In the genomic region with DNA sequence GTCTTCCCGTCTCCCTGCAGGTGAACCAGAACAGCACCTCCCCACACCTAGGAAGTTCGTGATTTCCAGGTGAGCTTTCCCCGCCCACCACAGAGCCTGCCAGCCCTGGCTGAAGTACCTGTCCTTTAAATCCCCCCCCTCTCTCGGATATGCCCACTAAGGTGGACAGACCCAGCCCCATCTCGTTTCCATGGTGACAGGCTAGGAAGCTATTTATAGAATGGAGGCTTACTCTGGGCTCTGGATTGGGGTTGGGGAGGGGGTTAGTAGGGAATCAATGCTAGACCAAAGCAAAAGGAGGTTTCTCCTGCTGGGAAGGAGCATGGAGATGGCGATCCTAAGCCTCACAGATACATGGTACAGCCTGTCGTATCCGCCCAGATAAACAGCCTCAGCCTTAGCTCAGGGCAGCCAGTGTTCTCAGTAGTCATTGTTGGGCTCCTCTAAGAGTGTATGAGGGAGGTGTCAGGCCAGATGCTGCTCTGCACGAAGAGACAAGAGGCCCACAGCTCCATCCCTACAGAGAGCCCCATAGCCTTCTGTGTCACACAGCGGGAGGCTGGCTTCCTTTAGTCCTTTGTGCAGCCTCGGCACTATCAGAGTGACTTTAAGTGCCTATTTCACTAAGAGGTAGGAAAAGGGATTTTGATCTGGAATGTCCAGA, we compare ENCODE assay signal across 23 mouse cellular contexts. TPM values are rescaled to one million over a fixed set of nuclear protein-coding genes. Genes with fewer than 3 reads are reported as not detected.
DNase-seq lines count a peak whose midpoint lies in the region; ATAC-seq and TF ChIP-seq lines count a peak whose summit lies in the region.
"Had no signal": no experiment of that assay in that cellular context is flagged by ENCODE, and none has a peak within 500 bp of the region (broad histone marks: within the 10 kb centered on the region; RNA-seq: fewer than 3 reads in every experiment).

No protein-coding gene starts in this region.

- no peak overlapping the region for H3K4me3 ChIP-seq in left cerebral cortex, adult 2 months
- H3K4me3 ChIP-seq in forebrain, postnatal 0 days (ENCODE audit: low read depth, low read length), result no peak overlapping the region
- H3K4me3 ChIP-seq: embryonic facial prominence, embryonic 15.5 days; heart, embryonic 15.5 days; megakaryocyte, embryonic 14.5 days; neural tube, embryonic 15.5 days had no signal

- peaks cover 39% of the 10 kb centered on the region for H3K36me3 ChIP-seq in forebrain, postnatal 0 days (ENCODE audit: insufficient read depth)

- peak; percentile 73; the same call in 1 of the 2 replicates for ATAC-seq in frontal cortex, adult (ENCODE audit: low TSS enrichment)
- peak; percentile 72 for ATAC-seq in forebrain, postnatal 0 days
- ATAC-seq: CD4-positive, CD25-positive, alpha-beta regulatory T cell, adult 4 months; intestine, embryonic 16.5 days had no signal

- no peak for TF ChIP-seq CTCF in left cerebral cortex, adult 2 months (IDR thresholded peaks at IDR 0.05)
- TF ChIP-seq CTCF in forebrain, postnatal 0 days (IDR thresholded peaks at IDR 0.05; ENCODE audit: low read depth), result no peak

- 51% methylated on average over 11 of the region's 11 CpGs for WGBS in forebrain, postnatal 0 days

- no peak overlapping the region for H3K4me2 ChIP-seq in forebrain, postnatal 0 days (ENCODE audit: low read depth)
- H3K4me2 ChIP-seq: embryonic facial prominence, embryonic 15.5 days; heart, embryonic 15.5 days; neural tube, embryonic 15.5 days had no signal

- no peaks in the 10 kb centered on the region for H3K27me3 ChIP-seq in forebrain, postnatal 0 days (ENCODE audit: insufficient read depth, low read length)
- H3K27me3 ChIP-seq: embryonic facial prominence, embryonic 15.5 days; heart, embryonic 15.5 days; megakaryocyte, embryonic 14.5 days; neural tube, embryonic 15.5 days had no signal

- no peak for DNase-seq in frontal cortex, postnatal 14 days (ENCODE audit: low spot score in 2 of 2)
- no peak for DNase-seq in left cerebral cortex, adult 2 months (ENCODE audit: extremely low spot score in 1 of 2, low spot score in 2 of 2)
- no peak for DNase-seq in left cerebral cortex, postnatal 10 days (ENCODE audit: extremely low spot score in 1 of 2, low spot score in 2 of 2)
- peak; percentile 35 for DNase-seq in forebrain, postnatal 0 days
- no peak for DNase-seq in lung, postnatal 36 days
- DNase-seq in cerebellum, postnatal 14 days, result no peak
- DNase-seq: adrenal gland, postnatal 25 days; cerebellum, adult 18-20 months; cerebellum, postnatal 36 days; gastrocnemius, postnatal 10 days; heart, adult 18-20 months; heart, postnatal 4 days; left cerebral cortex, postnatal 4 days; liver; lung, postnatal 14 days; thymus, postnatal 14 days had no signal

- no peaks in the 10 kb centered on the region for H3K4me1 ChIP-seq in forebrain, postnatal 0 days (ENCODE audit: insufficient read depth)
- H3K4me1 ChIP-seq: embryonic facial prominence, embryonic 15.5 days; neural tube, embryonic 15.5 days had no signal

- intact Hi-C loops in left cerebral cortex, adult 2 months (cut with DNase I), result no loop called here
- intact Hi-C loops in left cerebral cortex, postnatal 10 days (cut with DNase I), result no loop called here

- no peak overlapping the region for H3K9ac ChIP-seq in forebrain, postnatal 0 days
- H3K9ac ChIP-seq: embryonic facial prominence, embryonic 15.5 days; heart, embryonic 15.5 days; neural tube, embryonic 15.5 days had no signal

- peak overlapping the region; percentile 69 for H3K27ac ChIP-seq in left cerebral cortex, adult 2 months
- peak overlapping the region; percentile 45; the same call in 1 of the 2 replicates for H3K27ac ChIP-seq in forebrain, postnatal 0 days (ENCODE audit: low read depth, low read length)
- H3K27ac ChIP-seq: embryonic facial prominence, embryonic 15.5 days; heart, embryonic 15.5 days; neural tube, embryonic 15.5 days had no signal

- H3K9me3 ChIP-seq in forebrain, postnatal 0 days (ENCODE audit: low read length), result no peaks in the 10 kb centered on the region
- H3K9me3 ChIP-seq: embryonic facial prominence, embryonic 15.5 days; heart, embryonic 15.5 days; megakaryocyte, embryonic 14.5 days; neural tube, embryonic 15.5 days had no signal

RNA-seq across cellular contexts. Expression of a gene that starts 12.8 kb away (rescaled TPM):
- 10 to 100 TPM; 43.0 to 45.0 TPM for total RNA-seq in left cerebral cortex, adult 2 months (2021)
- 10 to 100 TPM; 33.0 to 34.9 TPM for total RNA-seq in left cerebral cortex, postnatal 10 days (2021)
- 15.6 and 20.8 TPM in 2 replicates for total RNA-seq in forebrain, postnatal 0 days (2014; rRNA removed)
- polyA plus RNA-seq in forebrain, postnatal 0 days (2015; fragmentation: Nextera tagmentation; extraction: Ambion mirVana), result 20.5 and 26.9 TPM in 2 replicates

RNA-seq across cellular contexts. Expression of a gene that starts 29.5 kb away (rescaled TPM):
- 10 to 100 TPM; 23.1 to 29.9 TPM for total RNA-seq in left cerebral cortex, adult 2 months (2021)
- 10 to 100 TPM; 27.9 to 30.0 TPM for total RNA-seq in left cerebral cortex, postnatal 10 days (2021)
- 61.5 and 67.9 TPM in 2 replicates for total RNA-seq in forebrain, postnatal 0 days (2014; rRNA removed)
- 51.1 and 52.2 TPM in 2 replicates for polyA plus RNA-seq in forebrain, postnatal 0 days (2015; fragmentation: Nextera tagmentation; extraction: Ambion mirVana)

RNA-seq across cellular contexts. Expression of a gene that starts 29.5 kb away (rescaled TPM):
- total RNA-seq in left cerebral cortex, adult 2 months (2021), result 10 to 100 TPM; 26.9 to 38.3 TPM
- 10 to 100 TPM; 18.8 to 29.2 TPM for total RNA-seq in left cerebral cortex, postnatal 10 days (2021)
- total RNA-seq in forebrain, postnatal 0 days (2014; rRNA removed), result 24.6 and 25.4 TPM in 2 replicates
- polyA plus RNA-seq in forebrain, postnatal 0 days (2015; fragmentation: Nextera tagmentation; extraction: Ambion mirVana), result 23.7 and 26.5 TPM in 2 replicates

RNA-seq across cellular contexts. Expression of a gene that starts 36.9 kb away (rescaled TPM):
- total RNA-seq in left cerebral cortex, adult 2 months (2021), result 10 to 100 TPM; 37.5 to 41.9 TPM
- total RNA-seq in left cerebral cortex, postnatal 10 days (2021), result 10 to 100 TPM; 34.4 to 34.6 TPM
- 43.4 and 45.0 TPM in 2 replicates for total RNA-seq in forebrain, postnatal 0 days (2014; rRNA removed)
- polyA plus RNA-seq in forebrain, postnatal 0 days (2015; fragmentation: Nextera tagmentation; extraction: Ambion mirVana), result 37.9 and 39.0 TPM in 2 replicates

RNA-seq across cellular contexts. Expression of a gene that starts 42.5 kb away (rescaled TPM):
- total RNA-seq in left cerebral cortex, adult 2 months (2021), result not detected
- total RNA-seq in left cerebral cortex, postnatal 10 days (2021), result under 1 TPM in 1 of 2 experiments, not detected in 1; 0.15 TPM
- total RNA-seq in forebrain, postnatal 0 days (2014; rRNA removed), result not detected in 2 replicates
- polyA plus RNA-seq in forebrain, postnatal 0 days (2015; fragmentation: Nextera tagmentation; extraction: Ambion mirVana), result not detected in 2 replicates
- total RNA-seq: gastrocnemius, postnatal 10 days; heart, adult 18-20 months; left cerebral cortex, postnatal 4 days had no signal
